Mouse (Mus musculus) urinary bladder, postnatal 10 days (tissue): ENCODE results near the gene Ccdc177.

ENCODE experiments used
- DNase-seq: peaks from one replicate; pipeline ENCODE4 v3.0.0; 2022; ENCODE audit warnings: low spot score

Ccdc177 gene

DNA sequence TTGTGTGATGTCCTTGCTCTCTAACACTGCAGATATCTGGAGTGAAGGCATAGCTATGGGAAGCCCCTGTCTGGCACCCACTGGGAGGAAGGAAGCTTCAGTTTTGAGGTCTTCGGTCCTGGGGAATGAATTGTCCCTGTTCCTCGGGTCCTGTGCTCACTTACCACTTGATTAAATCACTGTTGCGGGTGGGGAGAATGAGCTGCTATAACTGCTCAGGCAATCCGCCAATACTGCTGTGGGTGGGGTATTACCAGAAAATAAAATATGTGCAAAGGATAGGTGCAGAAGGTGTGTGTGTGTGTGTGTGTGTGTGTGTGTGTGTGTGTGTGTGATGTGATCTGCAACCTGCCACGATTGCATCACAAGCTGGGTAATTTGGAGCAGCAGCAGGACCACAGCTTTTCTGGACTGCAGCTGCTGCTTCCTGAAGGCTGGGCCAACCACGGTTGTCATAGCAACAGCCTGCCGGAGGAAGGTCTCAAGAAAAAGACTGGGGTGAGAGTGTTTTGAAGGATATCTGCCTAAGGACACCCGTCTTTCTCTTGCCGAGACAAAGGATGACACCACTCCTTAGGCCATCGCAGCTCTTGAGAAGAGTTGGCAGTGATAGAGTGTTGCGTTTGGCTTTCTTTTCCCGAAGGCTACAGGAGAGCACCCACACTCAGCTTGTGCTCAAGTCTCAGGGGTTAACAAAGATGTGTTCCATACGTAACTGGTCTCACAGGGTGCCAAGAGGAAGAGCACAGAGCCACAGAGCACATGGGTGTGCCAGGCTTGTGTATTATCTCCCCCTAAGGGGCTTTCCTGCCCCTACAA lies 23.8 kb downstream of the Ccdc177 start:
- no peak for DNase-seq

- DNase-seq, result no peak
Observed at GRCm38 (mm10) chr12:80734526-80735470, 25.7 kb downstream of the Ccdc177 start.

GRCm38 (mm10) chr12:80730567-80730966 lies 29.9 kb downstream of the Ccdc177 start:
- no peak for DNase-seq

GRCm38 (mm10) chr12:80729758-80730530 lies 30.5 kb downstream of the Ccdc177 start:
- DNase-seq, result no peak

DNA sequence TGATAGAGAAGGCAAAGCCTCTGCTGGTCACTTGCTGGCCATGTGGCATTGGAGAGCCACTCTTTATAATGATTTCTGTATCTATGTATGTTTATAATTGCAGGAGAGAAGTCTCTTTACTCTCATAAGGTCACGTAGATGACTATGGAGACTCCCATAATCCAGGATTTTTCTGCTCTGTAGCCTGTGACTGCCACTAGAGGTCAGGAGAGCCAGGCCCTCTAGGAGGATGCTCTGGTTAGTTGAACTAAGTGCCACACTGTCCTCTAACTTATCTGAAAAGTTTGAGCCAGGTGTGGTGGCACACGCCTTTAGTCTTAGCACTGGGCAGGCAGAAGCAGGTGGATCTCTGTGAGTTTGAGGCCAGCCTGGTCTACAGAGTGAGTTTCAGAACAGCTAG lies 31.7 kb downstream of the Ccdc177 start:
- no peak for DNase-seq

DNA sequence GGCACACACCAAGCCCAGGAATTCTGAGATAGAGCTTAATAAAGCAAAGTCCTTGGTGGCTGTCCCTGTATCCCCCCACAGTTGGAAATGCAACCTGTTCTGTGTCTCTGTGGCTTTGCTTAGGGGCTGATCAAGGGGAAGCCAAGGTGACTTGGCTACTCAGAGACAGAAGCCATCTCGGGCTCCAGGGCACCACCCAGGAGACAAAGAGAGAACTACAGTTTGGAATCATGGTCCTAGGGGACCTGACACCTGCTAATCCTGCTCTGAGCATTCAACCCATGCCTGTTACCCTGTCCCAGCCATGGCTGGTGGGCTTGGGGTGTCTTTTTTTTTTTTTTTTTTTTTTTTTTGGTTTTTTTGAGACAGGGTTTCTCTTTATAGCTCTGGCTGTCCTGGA lies 32.3 kb downstream of the Ccdc177 start:
- DNase-seq, result no peak

- peak; percentile 70 for DNase-seq
Observed at GRCm38 (mm10) chr12:80724853-80725559, 35.5 kb downstream of the Ccdc177 start.

DNA sequence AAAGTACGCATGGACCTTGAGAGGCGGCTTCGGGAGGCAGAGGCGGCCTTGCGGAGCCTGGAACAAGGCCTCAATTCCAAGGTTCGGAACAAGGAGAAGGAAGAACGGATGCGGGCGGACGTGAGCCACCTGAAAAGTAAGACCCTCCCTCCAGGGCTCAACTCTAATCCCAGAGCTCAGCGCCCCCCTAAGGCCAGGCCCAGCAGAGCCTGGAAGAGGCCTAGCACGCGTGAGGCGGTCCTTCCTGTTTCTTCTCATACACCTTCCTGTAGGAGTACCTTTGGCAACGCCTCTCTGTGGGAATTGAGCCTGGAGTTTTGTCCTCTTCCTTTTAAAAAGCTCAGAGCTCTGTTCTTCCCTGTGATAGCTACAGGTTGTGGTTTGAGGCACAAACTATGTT lies 39.0 kb downstream of the Ccdc177 start:
- DNase-seq, result no peak

DNA sequence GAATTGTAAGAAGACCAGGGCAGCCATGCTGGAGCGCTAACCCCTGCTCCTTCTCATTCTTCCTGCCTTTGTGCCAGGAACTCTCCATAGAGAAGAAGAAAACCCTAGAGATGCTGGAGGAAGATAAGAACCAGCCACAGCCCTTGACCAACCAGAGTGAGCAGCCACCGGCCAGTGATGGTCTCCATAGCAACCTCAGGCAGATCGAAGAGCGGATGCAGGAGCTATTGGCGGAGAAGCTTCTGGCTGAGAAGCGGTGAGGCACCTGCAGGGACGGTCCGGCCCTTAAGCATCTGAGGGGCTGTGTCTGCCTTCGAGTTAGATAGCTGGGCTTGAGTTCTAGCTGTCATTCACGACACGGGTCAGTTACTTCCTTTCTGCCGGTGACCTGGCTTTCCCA lies 40.0 kb downstream of the Ccdc177 start:
- DNase-seq, result no peak

GRCm38 (mm10) chr12:80719141-80719540 lies 41.3 kb downstream of the Ccdc177 start:
- DNase-seq, result no peak

DNA sequence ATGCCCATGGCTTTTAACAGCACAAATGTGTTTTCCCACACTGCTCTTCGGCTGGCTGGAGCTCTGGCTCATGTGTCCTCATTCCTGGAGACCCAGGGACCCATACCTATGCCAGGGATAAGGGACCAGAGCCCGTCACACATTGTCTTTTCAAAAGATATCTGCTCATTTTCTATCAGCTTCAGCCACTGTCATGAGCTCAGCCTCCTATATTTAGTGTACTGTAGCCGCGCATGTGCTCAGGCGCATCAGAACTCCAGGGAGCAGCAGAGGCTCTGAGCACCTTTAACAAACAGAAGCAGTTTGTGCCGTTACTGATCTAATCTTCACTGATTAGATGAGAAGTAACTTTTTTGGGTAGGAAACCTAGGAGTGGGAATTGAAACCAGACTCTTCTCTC lies 44.6 kb downstream of the Ccdc177 start:
- DNase-seq, result no peak

GRCm38 (mm10) chr12:80706915-80707604 lies 53.4 kb downstream of the Ccdc177 start:
- no peak for DNase-seq

DNA sequence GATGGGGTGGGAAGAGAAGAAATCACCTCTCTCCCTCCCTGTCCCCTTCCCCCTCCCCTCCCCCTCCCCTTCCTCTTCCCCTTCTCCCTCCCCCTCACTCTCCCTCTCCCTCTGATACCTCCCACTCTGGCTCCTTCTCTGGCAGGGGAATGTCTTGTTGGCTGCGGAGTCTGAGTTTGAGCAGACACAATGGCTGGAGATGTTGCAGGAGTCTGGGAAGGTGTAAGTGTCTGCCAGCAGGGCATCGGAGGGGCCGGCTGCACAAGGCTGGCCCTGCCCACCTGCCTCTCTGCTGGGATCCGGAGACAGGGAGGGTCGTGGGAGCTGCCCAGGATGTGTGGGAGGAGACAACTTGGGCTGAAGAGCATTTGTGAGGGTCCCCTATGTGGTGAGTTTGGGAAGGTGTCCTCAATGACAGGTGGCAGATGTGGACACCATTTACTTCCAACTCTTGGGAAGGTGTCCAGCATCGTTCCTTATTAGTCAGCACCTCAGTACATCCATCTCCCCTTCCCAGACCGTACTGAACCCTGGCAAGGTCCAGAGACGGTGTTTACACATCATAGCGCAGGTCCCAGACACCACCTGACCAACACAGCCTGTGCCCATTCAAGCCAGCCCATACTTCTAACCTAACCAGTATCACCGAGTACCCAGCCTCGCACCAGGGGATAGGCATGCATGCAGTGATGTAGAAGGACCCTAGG lies 54.1 kb downstream of the Ccdc177 start:
- DNase-seq, result no peak
